Mouse (Mus musculus) CH12F3 (cell line): ENCODE measurements around the gene Cd160.

Experiments used
- in situ Hi-C: fragments of 300-500 bp; cut with MboI; formaldehyde crosslinking; loops from 2 replicates; pipeline ENCODE4 v1.14.3; 2020; ENCODE audit warnings: low sequenced_read_pairs

Gene Cd160

GRCm38 (mm10) chr3:96769971-96770370 is 59.2 kb downstream of the Cd160 start:
- in situ Hi-C loops: no loop called here

- in situ Hi-C loops: no loop called here
Observed at GRCm38 (mm10) chr3:96764528-96764927, 64.6 kb downstream of the Cd160 start.

- in situ Hi-C loops: no loop called here
Observed at GRCm38 (mm10) chr3:96759695-96760094, 69.5 kb downstream of the Cd160 start.

GRCm38 (mm10) chr3:96757691-96758090 is 71.5 kb downstream of the Cd160 start:
- in situ Hi-C loops: no loop called here

GRCm38 (mm10) chr3:96755935-96756334 is 73.2 kb downstream of the Cd160 start:
- in situ Hi-C loops: no loop called here
